Mouse (Mus musculus): ENCODE measurements around the gene Ddx59. TPM values are rescaled to one million over a fixed set of nuclear protein-coding genes. Genes with fewer than 3 reads are reported as not detected.

The Ddx59 gene
- polyA plus RNA-seq, 1 experiment from 2014 or later = 16.7 TPM

Other genes starting within 250 kb of the Ddx59 start
- gene Mroh3, start 202.4 kb upstream of the Ddx59 start, polyA plus RNA-seq (2015; fragmentation: Nextera tagmentation; extraction: Ambion mirVana) = 0.17 and 0.22 TPM in 2 replicates
- 4.7 and 6.2 TPM in 2 replicates for gene Inava, start 181.0 kb upstream of the Ddx59 start, polyA plus RNA-seq (2015; fragmentation: Nextera tagmentation; extraction: Ambion mirVana)
- 0.24 TPM in 1 of 2 replicates, not detected in the other for gene Gpr25, start 154.4 kb upstream of the Ddx59 start, polyA plus RNA-seq (2015; fragmentation: Nextera tagmentation; extraction: Ambion mirVana)
- gene Camsap2, start 69.2 kb upstream of the Ddx59 start, polyA plus RNA-seq (2015; fragmentation: Nextera tagmentation; extraction: Ambion mirVana) = 28.1 and 29.1 TPM in 2 replicates
- 1.9 and 2.3 TPM in 2 replicates for gene Kif14, start 51.1 kb downstream of the Ddx59 start, polyA plus RNA-seq (2015; fragmentation: Nextera tagmentation; extraction: Ambion mirVana)
- 29.2 and 30.2 TPM in 2 replicates for gene Zfp281, start 209.6 kb downstream of the Ddx59 start, polyA plus RNA-seq (2015; fragmentation: Nextera tagmentation; extraction: Ambion mirVana)

Data from midbrain, embryonic 13.5 days (tissue).